Mouse (Mus musculus) neutrophil, adult 65 days (primary cell): ENCODE results near the gene Gabra2. TPM values are rescaled to one million over a fixed set of nuclear protein-coding genes. Genes with fewer than 3 reads are reported as not detected.

Experiments used
- total RNA-seq: library from RNA; stranded (reverse); gene quantifications from 2 replicates; pipeline ENCODE4 v1.2.4, GENCODE M21; 2023

Gene Gabra2
- not detected in 2 replicates for total RNA-seq

GRCm38 (mm10) chr5:71095725-71096607 lies at the start of gene Gabra2:
Gene Gabra2 (minus strand): TSS chr5:71095849.

